Mouse (Mus musculus): ENCODE measurements around the gene Stoml3. TPM values are rescaled to one million over a fixed set of nuclear protein-coding genes. Genes with fewer than 3 reads are reported as not detected.

Stoml3 gene
- polyA plus RNA-seq, 1 experiment from 2014 or later: 0.20 TPM

GRCm38 (mm10) chr3:53454005-53454404 is 34.4 kb upstream of the Stoml3 start:
- no peak overlapping the region for H3K9ac ChIP-seq
- H3K36me3 ChIP-seq (ENCODE audit: insufficient read depth): peaks cover 92% of the 10 kb centered on the region
- ATAC-seq (ENCODE audit: insufficient read depth) (no peak), DNase-seq (no peak)
- no peak overlapping the region for H3K4me3 ChIP-seq (ENCODE audit: low read depth, low read length)
- no peak overlapping the region for H3K27ac ChIP-seq (ENCODE audit: low read depth)
- no peaks in the 10 kb centered on the region for H3K27me3 ChIP-seq (ENCODE audit: insufficient read depth, low read length)
- no peak for TF ChIP-seq CTCF (IDR thresholded peaks at IDR 0.05; ENCODE audit: low read depth)
- no peaks in the 10 kb centered on the region for H3K9me3 ChIP-seq (ENCODE audit: low read depth, low read length)
- WGBS: 90% methylated on average over 6 of the region's 6 CpGs
- no peaks in the 10 kb centered on the region for H3K4me1 ChIP-seq (ENCODE audit: insufficient read depth)
- no peak overlapping the region for H3K4me2 ChIP-seq

GRCm38 (mm10) chr3:53454561-53454960 is 33.9 kb upstream of the Stoml3 start:
- Histone ChIP-seq H3K36me3 (ENCODE audit: insufficient read depth) (peaks cover 91% of the 10 kb centered on the region), H3K4me2 (no peak overlapping the region), H3K4me1 (ENCODE audit: insufficient read depth) (no peaks in the 10 kb centered on the region), H3K27me3 (ENCODE audit: insufficient read depth, low read length) (no peaks in the 10 kb centered on the region), H3K27ac (ENCODE audit: low read depth) (no peak overlapping the region), H3K4me3 (ENCODE audit: low read depth, low read length) (no peak overlapping the region), H3K9ac (no peak overlapping the region), H3K9me3 (ENCODE audit: low read depth, low read length) (no peaks in the 10 kb centered on the region)
- TF ChIP-seq CTCF (IDR thresholded peaks at IDR 0.05; ENCODE audit: low read depth): no peak
- DNase-seq (no peak), ATAC-seq (ENCODE audit: insufficient read depth) (no peak)
- 89% methylated on average over 6 of the region's 6 CpGs for WGBS

GRCm38 (mm10) chr3:53454984-53455383 is 33.5 kb upstream of the Stoml3 start:
- H3K27ac ChIP-seq (ENCODE audit: low read depth): no peak overlapping the region
- H3K9me3 ChIP-seq (ENCODE audit: low read depth, low read length): no peaks in the 10 kb centered on the region
- WGBS: 62% methylated on average over 7 of the region's 7 CpGs
- no peak overlapping the region for H3K9ac ChIP-seq
- no peak for TF ChIP-seq CTCF (IDR thresholded peaks at IDR 0.05; ENCODE audit: low read depth)
- H3K27me3 ChIP-seq (ENCODE audit: insufficient read depth, low read length): no peaks in the 10 kb centered on the region
- ATAC-seq (ENCODE audit: insufficient read depth) (no peak), DNase-seq (no peak)
- H3K4me1 ChIP-seq (ENCODE audit: insufficient read depth): no peaks in the 10 kb centered on the region
- peaks cover 91% of the 10 kb centered on the region for H3K36me3 ChIP-seq (ENCODE audit: insufficient read depth)
- no peak overlapping the region for H3K4me2 ChIP-seq
- H3K4me3 ChIP-seq (ENCODE audit: low read depth, low read length): no peak overlapping the region

GRCm38 (mm10) chr3:53457750-53458149 is 30.7 kb upstream of the Stoml3 start:
- Histone ChIP-seq H3K4me3 (ENCODE audit: low read depth, low read length) (no peak overlapping the region), H3K4me1 (ENCODE audit: insufficient read depth) (no peaks in the 10 kb centered on the region), H3K4me2 (no peak overlapping the region), H3K9me3 (ENCODE audit: low read depth, low read length) (no peaks in the 10 kb centered on the region), H3K27me3 (ENCODE audit: insufficient read depth, low read length) (no peaks in the 10 kb centered on the region), H3K27ac (ENCODE audit: low read depth) (no peak overlapping the region), H3K36me3 (ENCODE audit: insufficient read depth) (peaks cover 73% of the 10 kb centered on the region), H3K9ac (no peak overlapping the region)
- TF ChIP-seq CTCF (IDR thresholded peaks at IDR 0.05; ENCODE audit: low read depth): no peak
- no peak for ATAC-seq (ENCODE audit: insufficient read depth)
- WGBS: 70% methylated on average over 5 of the region's 5 CpGs
- DNase-seq: no peak

GRCm38 (mm10) chr3:53460106-53460505 is 28.3 kb upstream of the Stoml3 start:
- H3K36me3 ChIP-seq (ENCODE audit: insufficient read depth): peaks cover 49% of the 10 kb centered on the region
- H3K9me3 ChIP-seq (ENCODE audit: low read depth, low read length): no peaks in the 10 kb centered on the region
- no peak overlapping the region for H3K27ac ChIP-seq (ENCODE audit: low read depth)
- ATAC-seq (ENCODE audit: insufficient read depth) (no peak), DNase-seq (peak; percentile 18)
- no peaks in the 10 kb centered on the region for H3K27me3 ChIP-seq (ENCODE audit: insufficient read depth, low read length)
- 63% methylated on average over 9 of the region's 9 CpGs for WGBS
- no peak overlapping the region for H3K4me3 ChIP-seq (ENCODE audit: low read depth, low read length)
- no peak overlapping the region for H3K9ac ChIP-seq
- no peak for TF ChIP-seq CTCF (IDR thresholded peaks at IDR 0.05; ENCODE audit: low read depth)
- no peaks in the 10 kb centered on the region for H3K4me1 ChIP-seq (ENCODE audit: insufficient read depth)
- H3K4me2 ChIP-seq: no peak overlapping the region

- 3% methylated on average over 9 of the region's 9 CpGs for WGBS
- H3K9ac ChIP-seq: peak overlapping the region; percentile 91
Measured at GRCm38 (mm10) chr3:53462701-53463045, 25.8 kb upstream of the Stoml3 start.

GRCm38 (mm10) chr3:53463046-53463764 is 25.2 kb upstream of the Stoml3 start, which contains the start of the genes Nhlrc3 and Proser1:
Gene Nhlrc3, minus strand, starts transcription at chr3:53463332.
Gene Proser1, plus strand, starts transcription at chr3:53463666.
- Histone ChIP-seq H3K27me3 (ENCODE audit: insufficient read depth, low read length) (no peaks in the 10 kb centered on the region), H3K9me3 (ENCODE audit: low read depth, low read length) (no peaks in the 10 kb centered on the region), H3K4me1 (ENCODE audit: insufficient read depth) (peaks cover 9% of the 10 kb centered on the region), H3K36me3 (ENCODE audit: insufficient read depth) (peaks cover 24% of the 10 kb centered on the region), H3K9ac (peak within 1 kb of the TSS; percentile 91), H3K27ac (ENCODE audit: low read depth) (peak within 1 kb of the TSS; percentile 81), H3K4me3 (ENCODE audit: low read depth, low read length) (peak within 1 kb of the TSS; percentile 83), H3K4me2 (peak within 1 kb of the TSS; percentile 86)
- WGBS: under 1% methylated on average over 52 of the region's 52 CpGs
- TF ChIP-seq CTCF (IDR thresholded peaks at IDR 0.05; ENCODE audit: low read depth): 0 out of 2 replicates have a peak, but pooled peaks have one; percentile 20
- ATAC-seq (ENCODE audit: insufficient read depth) (peak; percentile 99), DNase-seq (peak; percentile 98)

More at GRCm38 (mm10) chr3:53462701-53463045, 25.8 kb upstream of the Stoml3 start:
- Histone ChIP-seq H3K4me1 (ENCODE audit: insufficient read depth) (peaks cover 9% of the 10 kb centered on the region), H3K9me3 (ENCODE audit: low read depth, low read length) (no peaks in the 10 kb centered on the region), H3K27ac (ENCODE audit: low read depth) (peak overlapping the region; percentile 71), H3K4me2 (peak overlapping the region; percentile 86), H3K4me3 (ENCODE audit: low read depth, low read length) (peak overlapping the region; percentile 83), H3K36me3 (ENCODE audit: insufficient read depth) (peaks cover 25% of the 10 kb centered on the region), H3K27me3 (ENCODE audit: insufficient read depth, low read length) (no peaks in the 10 kb centered on the region)
- TF ChIP-seq CTCF (IDR thresholded peaks at IDR 0.05; ENCODE audit: low read depth): no peak
- ATAC-seq (ENCODE audit: insufficient read depth) (peak; percentile 29; the same call in 1 of the 2 replicates), DNase-seq (no peak)

All from lung, embryonic 14.5 days (tissue).